Mouse (Mus musculus): ENCODE measurements around the gene Casz1.

Casz1 gene

GRCm38 (mm10) chr4:148803031-148803430 lies 1.2 kb upstream of the Casz1 start:
- no peak for DNase-seq (ENCODE audit: low spot score)

- DNase-seq (ENCODE audit: low spot score): no peak
Observed at GRCm38 (mm10) chr4:148803636-148804035, 593 bp upstream of the Casz1 start.

GRCm38 (mm10) chr4:148804780-148805160 lies 541 bp downstream of the Casz1 start:
- DNase-seq (ENCODE audit: low spot score): no peak

GRCm38 (mm10) chr4:148805161-148805810 lies 1.1 kb downstream of the Casz1 start:
- DNase-seq (ENCODE audit: low spot score): no peak

GRCm38 (mm10) chr4:148805811-148806747 lies 1.9 kb downstream of the Casz1 start:
- no peak for DNase-seq (ENCODE audit: low spot score)

- no peak for DNase-seq (ENCODE audit: low spot score)
Observed at GRCm38 (mm10) chr4:148806836-148807235, 2.6 kb downstream of the Casz1 start.

GRCm38 (mm10) chr4:148807397-148807796 lies 3.2 kb downstream of the Casz1 start:
- no peak for DNase-seq (ENCODE audit: low spot score)

GRCm38 (mm10) chr4:148808839-148809238 lies 4.6 kb downstream of the Casz1 start:
- no peak for DNase-seq (ENCODE audit: low spot score)

GRCm38 (mm10) chr4:148810706-148811105 lies 6.5 kb downstream of the Casz1 start:
- no peak for DNase-seq (ENCODE audit: low spot score)

GRCm38 (mm10) chr4:148811940-148812339 lies 7.7 kb downstream of the Casz1 start:
- DNase-seq (ENCODE audit: low spot score): peak; percentile 24

- no peak for DNase-seq (ENCODE audit: low spot score)
Observed at GRCm38 (mm10) chr4:148813247-148813646, 9.0 kb downstream of the Casz1 start.

- DNase-seq (ENCODE audit: low spot score): no peak
Observed at GRCm38 (mm10) chr4:148816556-148816955, 12.3 kb downstream of the Casz1 start.

- DNase-seq (ENCODE audit: low spot score): no peak
Observed at GRCm38 (mm10) chr4:148818161-148818560, 13.9 kb downstream of the Casz1 start.

GRCm38 (mm10) chr4:148820171-148820570 lies 15.9 kb downstream of the Casz1 start:
- no peak for DNase-seq (ENCODE audit: low spot score)

GRCm38 (mm10) chr4:148823281-148823680 lies 19.1 kb downstream of the Casz1 start:
- DNase-seq (ENCODE audit: low spot score): no peak

GRCm38 (mm10) chr4:148830350-148830749 lies 26.1 kb downstream of the Casz1 start:
- no peak for DNase-seq (ENCODE audit: low spot score)

- no peak for DNase-seq (ENCODE audit: low spot score)
Observed at GRCm38 (mm10) chr4:148833245-148833990, 29.2 kb downstream of the Casz1 start.

- DNase-seq (ENCODE audit: low spot score): no peak
Observed at GRCm38 (mm10) chr4:148836391-148836790, 32.2 kb downstream of the Casz1 start.

GRCm38 (mm10) chr4:148837046-148837445 lies 32.8 kb downstream of the Casz1 start:
- no peak for DNase-seq (ENCODE audit: low spot score)

GRCm38 (mm10) chr4:148837644-148838043 lies 33.4 kb downstream of the Casz1 start:
- no peak for DNase-seq (ENCODE audit: low spot score)

- DNase-seq (ENCODE audit: low spot score): no peak
Observed at GRCm38 (mm10) chr4:148842302-148842701, 38.1 kb downstream of the Casz1 start.

- no peak for DNase-seq (ENCODE audit: low spot score)
Observed at GRCm38 (mm10) chr4:148844921-148845320, 40.7 kb downstream of the Casz1 start.

GRCm38 (mm10) chr4:148846203-148846602 lies 42.0 kb downstream of the Casz1 start:
- DNase-seq (ENCODE audit: low spot score): peak; percentile 50
